Mouse (Mus musculus): Measurements from ENCODE around the gene Pnpla3. TPM values are rescaled to one million over a fixed set of nuclear protein-coding genes. Genes with fewer than 3 reads are reported as not detected.
A peak's percentile ranks its signal among the peaks of the same experiment; 100 is the strongest.
"Not testable (repeated sequence)": the region's sequence is repeated elsewhere in the genome, so short reads cannot be mapped to it uniquely, and the experiment has no call there.

Pnpla3 gene
- 10 to 100 TPM in 1 of 2 experiments, 1 to 10 TPM in 1; 8.2 to 10.4 TPM for total RNA-seq (2021)
- long read RNA-seq, experiment 1, partial matches to known transcripts: 1 of 13 reads
- long read RNA-seq, experiment 1, other reads (novel, unspliced or antisense): 11 of 13 reads
- long read RNA-seq, experiment 2, partial matches to known transcripts: 0 of 5 reads
- long read RNA-seq, experiment 2, other reads (novel, unspliced or antisense): 5 of 5 reads

GRCm38 (mm10) chr15:84167600-84167999 lies at the start of gene Pnpla3:
Gene Pnpla3, plus strand, starts transcription at chr15:84167837.
- DNase-seq: peak; percentile 92 to 95
- intact Hi-C loops (cut with DNase I): loop anchor here (5.0 kb wide), 1 partner anchor 95 kb away; no protein-coding TSS in a partner anchor

- intact Hi-C loops (cut with DNase I): loop anchor here (5.0 kb wide), 1 partner anchor 512 kb away; no protein-coding TSS in a partner anchor
- DNase-seq: peak in 1 of 2 experiments; percentile 32
Observed at GRCm38 (mm10) chr15:84120612-84121011, 47.0 kb upstream of the Pnpla3 start.

GRCm38 (mm10) chr15:84121036-84121435 lies 46.6 kb upstream of the Pnpla3 start:
- intact Hi-C loops (cut with DNase I): loop anchor here (5.0 kb wide), 1 partner anchor 511 kb away; no protein-coding TSS in a partner anchor
- DNase-seq: no peak

GRCm38 (mm10) chr15:84123075-84123474 lies 44.6 kb upstream of the Pnpla3 start, which contains the start of gene Pnpla5:
Gene Pnpla5, minus strand, starts transcription at chr15:84123175.
- intact Hi-C loops (cut with DNase I): loop anchor here (5.0 kb wide), 1 partner anchor 509 kb away; no protein-coding TSS in a partner anchor
- no peak for DNase-seq

- intact Hi-C loops (cut with DNase I): loop anchor here (2.0 to 5.0 kb wide), 2 partner anchors 45 to 508 kb away; no protein-coding TSS in a partner anchor
- no peak for DNase-seq
Observed at GRCm38 (mm10) chr15:84124086-84124485, 43.6 kb upstream of the Pnpla3 start.

GRCm38 (mm10) chr15:84126447-84126846 lies 41.2 kb upstream of the Pnpla3 start:
- DNase-seq: no peak
- intact Hi-C loops (cut with DNase I): no loop called here

- peak in 1 of 2 experiments; percentile 24 for DNase-seq
- intact Hi-C loops (cut with DNase I): no loop called here
Observed at GRCm38 (mm10) chr15:84126871-84127270, 40.8 kb upstream of the Pnpla3 start.

GRCm38 (mm10) chr15:84131096-84131786 lies 36.4 kb upstream of the Pnpla3 start:
- intact Hi-C loops (cut with DNase I): no loop called here
- DNase-seq: peak; percentile 79 to 87

- intact Hi-C loops (cut with DNase I): no loop called here
- peak; percentile 62 to 76 for DNase-seq
Observed at GRCm38 (mm10) chr15:84131971-84132370, 35.7 kb upstream of the Pnpla3 start.

- intact Hi-C loops (cut with DNase I): no loop called here
Observed at GRCm38 (mm10) chr15:84133440-84133839, 34.2 kb upstream of the Pnpla3 start.

GRCm38 (mm10) chr15:84135472-84135871 lies 32.2 kb upstream of the Pnpla3 start:
- intact Hi-C loops (cut with DNase I): no loop called here
- DNase-seq: peak in 1 of 2 experiments; percentile 47

More at GRCm38 (mm10) chr15:84133440-84133839, 34.2 kb upstream of the Pnpla3 start:
- peak; percentile 54 to 67 for DNase-seq

- intact Hi-C loops (cut with DNase I): no loop called here
- DNase-seq: no peak
Observed at GRCm38 (mm10) chr15:84136473-84137415, 30.9 kb upstream of the Pnpla3 start.

GRCm38 (mm10) chr15:84139592-84140005 lies 28.0 kb upstream of the Pnpla3 start:
- no peak for DNase-seq
- intact Hi-C loops (cut with DNase I): no loop called here

- no peak for DNase-seq
- intact Hi-C loops (cut with DNase I): no loop called here
Observed at GRCm38 (mm10) chr15:84140109-84140508, 27.5 kb upstream of the Pnpla3 start.

GRCm38 (mm10) chr15:84140929-84141328 lies 26.7 kb upstream of the Pnpla3 start:
- DNase-seq: no peak
- intact Hi-C loops (cut with DNase I): no loop called here

GRCm38 (mm10) chr15:84156158-84156557 lies 11.5 kb upstream of the Pnpla3 start:
- intact Hi-C loops (cut with DNase I): no loop called here
- no peak for DNase-seq

GRCm38 (mm10) chr15:84157530-84157929 lies 10.1 kb upstream of the Pnpla3 start:
- DNase-seq; intact Hi-C loops (cut with DNase I): not testable (repeated sequence)

GRCm38 (mm10) chr15:84161871-84162270 lies 5.8 kb upstream of the Pnpla3 start:
- DNase-seq: no peak
- intact Hi-C loops (cut with DNase I): no loop called here

GRCm38 (mm10) chr15:84166818-84167217 lies 819 bp upstream of the Pnpla3 start:
- intact Hi-C loops (cut with DNase I): loop anchor here (5.0 kb wide), 1 partner anchor 95 kb away; no protein-coding TSS in a partner anchor
- DNase-seq: no peak

Measured in heart, postnatal 14 days (tissue).